Mouse (Mus musculus) thymus, adult 2 months (tissue): Measurements from ENCODE around the gene Trio. TPM values are rescaled to one million over a fixed set of nuclear protein-coding genes. Genes with fewer than 3 reads are reported as not detected.

Source experiments
- DNase-seq: peaks from one replicate; pipeline ENCODE4 v3.0.0; 2021
- H3K27ac ChIP-seq: fragments of 200-500 bp; 2 replicates; pipeline ENCODE4 v1.5.1; 2012; ENCODE audit warnings: low read length, control low read depth; ENCODE audit not compliant: control insufficient read depth, insufficient read depth
- H3K27me3 ChIP-seq: fragments of 200-500 bp; 2 replicates; pipeline ENCODE4 v1.6.1; 2012; ENCODE audit warnings: mild to moderate bottlenecking, low read length, moderate library complexity, mixed read lengths; ENCODE audit not compliant: control insufficient read depth, insufficient read depth
- H3K36me3 ChIP-seq: fragments of 200-500 bp; 2 replicates; pipeline ENCODE4 v1.6.1; 2012; ENCODE audit warnings: mild to moderate bottlenecking, low read length, moderate library complexity; ENCODE audit not compliant: control insufficient read depth, insufficient read depth
- H3K4me1 ChIP-seq: fragments of 200-500 bp; replicated peaks from 2 replicates; pipeline ENCODE4 v1.6.1; 2012; ENCODE audit warnings: low read length; ENCODE audit not compliant: control insufficient read depth, insufficient read depth
- H3K4me3 ChIP-seq: fragments of 200-500 bp; 2 replicates; pipeline ENCODE4 v1.5.1; 2012; ENCODE audit warnings: mild to moderate bottlenecking, low read length, control low read depth, moderate library complexity; ENCODE audit not compliant: control insufficient read depth, insufficient read depth
- CTCF ChIP-seq: fragments of 200-500 bp; IDR thresholded peaks from 2 replicates; pipeline ENCODE4 v1.5.1; 2012; ENCODE audit warnings: mild to moderate bottlenecking, control low read depth, low read length, moderate library complexity, borderline replicate concordance; ENCODE audit not compliant: control insufficient read depth, poor library complexity, insufficient read depth; ENCODE audit errors: extremely low read depth
- POLR2A ChIP-seq: fragments of 200-500 bp; IDR thresholded peaks from 2 replicates; pipeline ENCODE4 v1.6.1; 2012; ENCODE audit warnings: mild to moderate bottlenecking, low read length, control low read depth, moderate library complexity; ENCODE audit not compliant: control insufficient read depth, poor library complexity, insufficient read depth; ENCODE audit errors: extremely low read depth
- WGBS: fragments of 180-500 bp; shearing (Covaris S2); methylation state at CpG from one replicate; pipeline ENCODE4 v1.1.7; 2018; 5-methylcytosine and 5-hydroxymethylcytosine counted together
- polyA plus RNA-seq: library from polyadenylated mRNA; depleted of rRNA; stranded (reverse); fragments of >200 nt; gene quantifications from 2 replicates; pipeline ENCODE4 v1.2.3, GENCODE M21; 2012

Gene Trio
- polyA plus RNA-seq, 1 experiment: 24.9 TPM

- no peak for DNase-seq
These were observed 32.1 kb downstream of the Trio start for GRCm38 (mm10) chr15:27993528-27993927.

GRCm38 (mm10) chr15:27992596-27992995 lies 33.1 kb downstream of the Trio start:
- 91% methylated on average over 5 of the region's 5 CpGs for WGBS
- no peaks in the 10 kb centered on the region for H3K4me1 ChIP-seq
- H3K4me3 ChIP-seq: no peak overlapping the region
- H3K27ac ChIP-seq: no peak overlapping the region
- DNase-seq: no peak
- no peak for TF ChIP-seq POLR2A
- no peak for TF ChIP-seq CTCF
- no peaks in the 10 kb centered on the region for H3K36me3 ChIP-seq
- H3K27me3 ChIP-seq: no peaks in the 10 kb centered on the region

More at GRCm38 (mm10) chr15:27993528-27993927, 32.1 kb downstream of the Trio start:
- no peak overlapping the region for H3K4me3 ChIP-seq
- 83% methylated on average over 7 of the region's 7 CpGs for WGBS
- TF ChIP-seq POLR2A (no peak), CTCF (no peak)
- no peaks in the 10 kb centered on the region for H3K27me3 ChIP-seq
- H3K36me3 ChIP-seq: no peaks in the 10 kb centered on the region
- no peaks in the 10 kb centered on the region for H3K4me1 ChIP-seq
- no peak overlapping the region for H3K27ac ChIP-seq

- 90% methylated on average over 6 of the region's 6 CpGs for WGBS
- no peak for DNase-seq
- Histone ChIP-seq H3K4me1 (no peaks in the 10 kb centered on the region), H3K36me3 (no peaks in the 10 kb centered on the region), H3K27ac (no peak overlapping the region), H3K4me3 (no peak overlapping the region), H3K27me3 (no peaks in the 10 kb centered on the region)
- TF ChIP-seq POLR2A: no peak
- no peak for TF ChIP-seq CTCF
These were observed 33.6 kb downstream of the Trio start for GRCm38 (mm10) chr15:27991892-27992593.

- H3K4me1 ChIP-seq: no peaks in the 10 kb centered on the region
- no peaks in the 10 kb centered on the region for H3K36me3 ChIP-seq
- 56% methylated on average over 17 of the region's 17 CpGs for WGBS
- no peak for DNase-seq
- TF ChIP-seq POLR2A (no peak), CTCF (no peak)
- H3K4me3 ChIP-seq: no peak overlapping the region
- H3K27ac ChIP-seq: no peak overlapping the region
- no peaks in the 10 kb centered on the region for H3K27me3 ChIP-seq
These were observed 34.5 kb downstream of the Trio start for GRCm38 (mm10) chr15:27991066-27991701.

GRCm38 (mm10) chr15:27987979-27988378 lies 37.7 kb downstream of the Trio start:
- Histone ChIP-seq H3K36me3 (no peaks in the 10 kb centered on the region), H3K4me1 (no peaks in the 10 kb centered on the region), H3K27ac (no peak overlapping the region), H3K27me3 (no peaks in the 10 kb centered on the region), H3K4me3 (no peak overlapping the region)
- TF ChIP-seq POLR2A: no peak
- WGBS: 85% methylated on average over 7 of the region's 7 CpGs
- DNase-seq: no peak

- TF ChIP-seq POLR2A (no peak), CTCF (no peak)
- WGBS: 86% methylated on average over 2 of the region's 2 CpGs
- Histone ChIP-seq H3K27me3 (no peaks in the 10 kb centered on the region), H3K4me1 (no peaks in the 10 kb centered on the region), H3K36me3 (no peaks in the 10 kb centered on the region), H3K27ac (no peak overlapping the region), H3K4me3 (no peak overlapping the region)
- no peak for DNase-seq
These were observed 40.8 kb downstream of the Trio start for GRCm38 (mm10) chr15:27984881-27985280.
